Comparison of ENCODE assay signal across 11 mouse cellular contexts in genomic region chr5:124814797-124815196, GRCm38 (mm10). TPM values are rescaled to one million over a fixed set of nuclear protein-coding genes. Genes with fewer than 3 reads are reported as not detected.
DNase-seq lines count a peak whose midpoint lies in the region; ATAC-seq and TF ChIP-seq lines count a peak whose summit lies in the region.
"Had no signal": no experiment of that assay in that cellular context is flagged by ENCODE, and none has a peak within 500 bp of the region (broad histone marks: within the 10 kb centered on the region; RNA-seq: fewer than 3 reads in every experiment).

No protein-coding gene starts in this region.

- TF ChIP-seq POLR2A in cerebellum, adult 2 months (IDR thresholded peaks at IDR 0.05; ENCODE audit: borderline replicate concordance, insufficient read depth, low read length): no peak

- intact Hi-C loops in left cerebral cortex, postnatal 4 days (cut with DNase I): no loop called here
- intact Hi-C loops in left cerebral cortex, postnatal 14 days (cut with DNase I): no loop called here

- H3K27ac ChIP-seq in cerebellum, adult 2 months (ENCODE audit: insufficient read depth, low read length): no peak overlapping the region
- H3K27ac ChIP-seq: embryonic facial prominence, embryonic 12.5 days; forebrain, embryonic 13.5 days; limb, embryonic 15.5 days had no signal

- H3K4me1 ChIP-seq in cerebellum, adult 2 months (ENCODE audit: control insufficient read depth, insufficient read depth, low read length): peaks cover 23% of the 10 kb centered on the region
- H3K4me1 ChIP-seq: embryonic facial prominence, embryonic 12.5 days; forebrain, embryonic 13.5 days; limb, embryonic 15.5 days had no signal

- 2% methylated on average over 5 of the region's 5 CpGs for WGBS in cerebellum, adult 2 months

- DNase-seq in left cerebral cortex, postnatal 4 days: peak; percentile 77
- DNase-seq in left cerebral cortex, postnatal 14 days (ENCODE audit: low spot score in 2 of 2): no peak
- DNase-seq in NIH3T3 (ENCODE audit: low read depth): peak; percentile 40
- peak; percentile 87 to 94 for DNase-seq in cerebellum, adult 2 months
- DNase-seq in gastrocnemius, postnatal 25 days: no peak
- DNase-seq in ovary, postnatal 10 days (ENCODE audit: low spot score): no peak
- DNase-seq: lung, adult 18-20 months had no signal

- no peaks in the 10 kb centered on the region for H3K27me3 ChIP-seq in cerebellum, adult 2 months (ENCODE audit: control insufficient read depth, insufficient read depth, low read length)
- H3K27me3 ChIP-seq: embryonic facial prominence, embryonic 12.5 days; forebrain, embryonic 13.5 days; limb, embryonic 15.5 days had no signal

- no peak for TF ChIP-seq CTCF in cerebellum, adult 2 months (IDR thresholded peaks at IDR 0.05; ENCODE audit: borderline replicate concordance, insufficient read depth, low read depth, low read length)

- peak; percentile 7 to 32; a peak in 1 of 4 replicates for ATAC-seq in hematopoietic stem cell, adult 5-6 weeks (replicated peaks in 1 of 2; ENCODE audit: insufficient read depth in 1 of 2, low FRiP score in 2 of 2, low TSS enrichment in 1 of 2, low read depth in 1 of 2, poor library complexity in 2 of 2, severe bottlenecking in 2 of 2)
- ATAC-seq: forebrain, embryonic 13.5 days had no signal

- H3K4me3 ChIP-seq in cerebellum, adult 2 months (replicated peaks; ENCODE audit: insufficient read depth, low read depth, low read length): no peak overlapping the region
- H3K4me3 ChIP-seq: embryonic facial prominence, embryonic 12.5 days; forebrain, embryonic 13.5 days; limb, embryonic 15.5 days had no signal

RNA-seq across cellular contexts. Expression of gene Ccdc92, which starts 47.4 kb away (rescaled TPM):
- 10 to 100 TPM; 35.0 to 36.1 TPM for total RNA-seq in left cerebral cortex, postnatal 4 days (2021)
- total RNA-seq in left cerebral cortex, postnatal 14 days (2021): 10 to 100 TPM; 52.1 to 53.0 TPM
- 183 and 200 TPM in 2 replicates for polyA plus RNA-seq in cerebellum, adult 2 months (2012; rRNA removed)
- 1.3 TPM in 1 of 2 replicates, not detected in the other for total RNA-seq in hematopoietic stem cell, adult 5-6 weeks (2017)
- total RNA-seq in gastrocnemius, postnatal 25 days (2021): under 1 TPM; 0.26 to 0.40 TPM

RNA-seq across cellular contexts. Expression of gene Zfp664, which starts 47.7 kb away (rescaled TPM):
- 10 to 100 TPM; 49.3 to 53.4 TPM for total RNA-seq in left cerebral cortex, postnatal 4 days (2021)
- total RNA-seq in left cerebral cortex, postnatal 14 days (2021): 10 to 100 TPM; 55.7 to 60.3 TPM
- 67.2 and 72.9 TPM in 2 replicates for polyA plus RNA-seq in cerebellum, adult 2 months (2012; rRNA removed)
- total RNA-seq in hematopoietic stem cell, adult 5-6 weeks (2017): 29.1 and 30.4 TPM in 2 replicates
- total RNA-seq in gastrocnemius, postnatal 25 days (2021): 10 to 100 TPM; 18.2 to 19.0 TPM

Comparison
In these comparisons a context has a peak if more than half of its experiments do, and no peak if none do; other contexts are left out.
1. DNase-seq: peak in left cerebral cortex, postnatal 4 days (single experiment), NIH3T3 (single experiment) and cerebellum, adult 2 months (2 of 2); none in left cerebral cortex, postnatal 14 days (0 of 2), gastrocnemius, postnatal 25 days (single experiment) and ovary, postnatal 10 days (single experiment).
2. RNA of gene Ccdc92, which starts 47.4 kb away (total RNA-seq): 52.1 to 53.0 TPM in left cerebral cortex, postnatal 14 days and 35.0 to 36.1 TPM in left cerebral cortex, postnatal 4 days; 0.26 to 0.40 TPM in gastrocnemius, postnatal 25 days and 1.3 TPM in hematopoietic stem cell, adult 5-6 weeks; every median in the first group is over 10 times any median in the second.